In the genomic region with DNA sequence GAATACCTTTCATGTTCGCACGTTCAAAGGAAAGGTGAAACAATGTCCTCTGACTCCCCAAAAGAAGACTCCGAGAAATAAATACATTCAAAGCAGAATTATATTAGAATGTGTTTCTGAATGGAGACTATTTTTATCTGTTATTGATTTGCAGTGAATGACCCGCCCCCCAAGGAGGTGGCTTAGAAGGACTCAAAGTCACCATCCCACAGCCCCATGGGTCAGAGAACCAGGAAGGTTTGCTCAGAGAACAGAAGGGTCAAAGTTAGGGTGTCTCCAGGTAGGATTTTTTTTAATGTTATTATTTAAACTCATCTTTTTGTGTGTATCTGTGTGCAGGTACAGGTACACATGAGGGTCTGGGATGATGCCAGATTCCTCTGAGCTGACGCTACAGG, we compare ENCODE assay signal across 19 mouse cellular contexts.
"Had no signal": no experiment of that assay in that cellular context is flagged by ENCODE, and none has a peak within 500 bp of the region (broad histone marks: within the 10 kb centered on the region; RNA-seq: fewer than 3 reads in every experiment).

No protein-coding gene starts in this region.

- H3K27ac ChIP-seq: midbrain, embryonic 10.5 days; midbrain, embryonic 12.5 days; neural tube, embryonic 13.5 days; neural tube, embryonic 15.5 days; stomach, embryonic 15.5 days had no signal

- ATAC-seq: midbrain, embryonic 16.5 days had no signal

- H3K4me1 ChIP-seq: midbrain, embryonic 10.5 days; midbrain, embryonic 12.5 days; neural tube, embryonic 13.5 days; neural tube, embryonic 15.5 days; stomach, embryonic 15.5 days had no signal

- DNase-seq: lung, adult 18-20 months; lung, embryonic 14.5 days; lung, postnatal 10 days; lung, postnatal 4 days; midbrain, embryonic 14.5 days; retina, postnatal 1 day; right cerebral cortex, adult 18-20 months; right cerebral cortex, postnatal 25 days; right cerebral cortex, postnatal 4 days; thymus, adult 18-20 months; thymus, postnatal 14 days; thymus, postnatal 36 days had no signal

- H3K27me3 ChIP-seq: midbrain, embryonic 12.5 days; neural tube, embryonic 13.5 days; neural tube, embryonic 15.5 days; stomach, embryonic 15.5 days had no signal

- H3K4me2 ChIP-seq: lung, embryonic 14.5 days; midbrain, embryonic 12.5 days; neural tube, embryonic 13.5 days; neural tube, embryonic 15.5 days; stomach, embryonic 15.5 days had no signal

- H3K9me3 ChIP-seq: midbrain, embryonic 10.5 days; midbrain, embryonic 12.5 days; neural tube, embryonic 13.5 days; neural tube, embryonic 15.5 days; stomach, embryonic 15.5 days had no signal

- H3K4me3 ChIP-seq: midbrain, embryonic 10.5 days; midbrain, embryonic 12.5 days; myocyte; neural tube, embryonic 13.5 days; neural tube, embryonic 15.5 days; stomach, embryonic 15.5 days had no signal

- H3K9ac ChIP-seq: lung, embryonic 14.5 days; midbrain, embryonic 12.5 days; neural tube, embryonic 13.5 days; neural tube, embryonic 15.5 days; stomach, embryonic 15.5 days had no signal

- H3K36me3 ChIP-seq: midbrain, embryonic 10.5 days; midbrain, embryonic 12.5 days; neural tube, embryonic 13.5 days; neural tube, embryonic 15.5 days; stomach, embryonic 15.5 days had no signal
